Comparison of ENCODE assay signal across 9 mouse cellular contexts in genomic region chr7:63335146-63335545, GRCm38 (mm10).
DNase-seq lines count a peak whose midpoint lies in the region; ATAC-seq and TF ChIP-seq lines count a peak whose summit lies in the region.
"Had no signal": no experiment of that assay in that cellular context is flagged by ENCODE, and none has a peak within 500 bp of the region (broad histone marks: within the 10 kb centered on the region; RNA-seq: fewer than 3 reads in every experiment).

No protein-coding gene starts in this region.

- peak; percentile 40 for TF ChIP-seq CTCF in Patski (IDR thresholded peaks at IDR 0.05)

- no peaks in the 10 kb centered on the region for H3K36me3 ChIP-seq in kidney, embryonic 15.5 days
- no peaks in the 10 kb centered on the region for H3K36me3 ChIP-seq in neural tube, embryonic 15.5 days
- H3K36me3 ChIP-seq: neural tube, embryonic 12.5 days had no signal

- no peak overlapping the region for H3K9ac ChIP-seq in kidney, embryonic 15.5 days
- H3K9ac ChIP-seq in neural tube, embryonic 15.5 days (replicated peaks), result no peak overlapping the region
- H3K9ac ChIP-seq: neural tube, embryonic 12.5 days had no signal

- DNase-seq in kidney, adult 8-10 months, result peak; percentile 6 to 34
- no peak for DNase-seq in Patski (ENCODE audit: low read depth, low spot score)
- peak; percentile 73 for DNase-seq in embryo, embryonic 10 days (ENCODE audit: low spot score)
- peak; percentile 49 for DNase-seq in kidney, postnatal 10 days
- DNase-seq in ovary, postnatal 14 days (ENCODE audit: low spot score), result no peak
- DNase-seq in spleen, postnatal 14 days (ENCODE audit: low spot score in 2 of 2), result no peak

- no peak overlapping the region for H3K4me2 ChIP-seq in kidney, embryonic 15.5 days
- no peak overlapping the region for H3K4me2 ChIP-seq in neural tube, embryonic 15.5 days
- H3K4me2 ChIP-seq: neural tube, embryonic 12.5 days had no signal

- H3K4me1 ChIP-seq in kidney, embryonic 15.5 days, result no peaks in the 10 kb centered on the region
- H3K4me1 ChIP-seq in neural tube, embryonic 15.5 days, result no peaks in the 10 kb centered on the region
- H3K4me1 ChIP-seq: neural tube, embryonic 12.5 days had no signal

- CTCF ChIA-PET in Patski (lab: Charles Lee), result interaction anchor here (1.1 to 1.5 kb wide), 3 partner anchors 10 to 15 kb away, joined by 4 to 7 read pairs (median 6); no protein-coding TSS in a partner anchor

- H3K4me3 ChIP-seq in kidney, embryonic 15.5 days (replicated peaks), result no peak overlapping the region
- H3K4me3 ChIP-seq in neural tube, embryonic 15.5 days (replicated peaks), result no peak overlapping the region
- H3K4me3 ChIP-seq: neural tube, embryonic 12.5 days had no signal

- POLR2A ChIA-PET in Patski (lab: Charles Lee), result no interaction called here

- no peaks in the 10 kb centered on the region for H3K27me3 ChIP-seq in kidney, embryonic 15.5 days
- peaks cover 3% of the 10 kb centered on the region for H3K27me3 ChIP-seq in Patski
- no peaks in the 10 kb centered on the region for H3K27me3 ChIP-seq in neural tube, embryonic 15.5 days (replicated peaks)
- H3K27me3 ChIP-seq: neural tube, embryonic 12.5 days had no signal

- in situ Hi-C loops in Patski (cut with MboI; ENCODE audit: low pct_unique_long_range_greater_than_20kb), result no loop called here

- no peak overlapping the region for H3K27ac ChIP-seq in kidney, embryonic 15.5 days
- no peak overlapping the region for H3K27ac ChIP-seq in neural tube, embryonic 15.5 days (replicated peaks)
- H3K27ac ChIP-seq: neural tube, embryonic 12.5 days had no signal

- ATAC-seq in kidney, embryonic 15.5 days (replicated peaks; ENCODE audit: low FRiP score), result no peak
- ATAC-seq in Patski, result no peak
- peak; percentile 72; the same call in 1 of the 2 replicates for ATAC-seq in neural tube, embryonic 15.5 days (ENCODE audit: low FRiP score)

- H3K9me3 ChIP-seq in kidney, embryonic 15.5 days (replicated peaks), result no peaks in the 10 kb centered on the region
- H3K9me3 ChIP-seq in neural tube, embryonic 15.5 days (replicated peaks), result no peaks in the 10 kb centered on the region
- H3K9me3 ChIP-seq: neural tube, embryonic 12.5 days had no signal

- 50% methylated on average over 1 of the region's 1 CpGs for WGBS in kidney, embryonic 15.5 days
- WGBS in neural tube, embryonic 15.5 days, result 30% methylated on average over 1 of the region's 1 CpGs

Comparison
In these comparisons a context has a peak if more than half of its experiments do, and no peak if none do; other contexts are left out.
1. DNase-seq: peak in kidney, adult 8-10 months (2 of 2), embryo, embryonic 10 days (single experiment) and kidney, postnatal 10 days (single experiment); none in Patski (single experiment), ovary, postnatal 14 days (single experiment) and spleen, postnatal 14 days (0 of 2).